Mouse (Mus musculus) lung, embryonic 15.5 days (tissue): ENCODE measurements around the gene Crk. TPM values are rescaled to one million over a fixed set of nuclear protein-coding genes. Genes with fewer than 3 reads are reported as not detected.

ENCODE experiments used
- ATAC-seq: fragments of 200-750 bp; cut with Nextera tagmentation; 2 replicates; pipeline ENCODE4 v1.8.0; 2017; ENCODE audit warnings: moderate number of reproducible peaks, borderline replicate concordance; ENCODE audit not compliant: low FRiP score, low TSS enrichment; ENCODE audit errors: extremely low read depth
- H3K27ac ChIP-seq: fragments of 300-500 bp; sonication (generic); 2 replicates; pipeline ENCODE4 v1.5.1; 2015; ENCODE audit warnings: moderate library complexity, mild to moderate bottlenecking, inconsistent platforms
- H3K27me3 ChIP-seq: fragments of 300-500 bp; sonication (generic); 2 replicates; pipeline ENCODE4 v1.6.1; 2015; ENCODE audit warnings: inconsistent platforms
- H3K36me3 ChIP-seq: fragments of 300-500 bp; sonication (generic); 2 replicates; pipeline ENCODE4 v1.6.1; 2015; ENCODE audit warnings: inconsistent platforms
- H3K4me1 ChIP-seq: fragments of 300-500 bp; sonication (generic); 2 replicates; pipeline ENCODE4 v1.6.1; 2015; ENCODE audit warnings: inconsistent platforms
- H3K4me2 ChIP-seq: fragments of 300-500 bp; sonication (generic); 2 replicates; pipeline ENCODE4 v1.6.1; 2015; ENCODE audit warnings: inconsistent platforms, mild to moderate bottlenecking, moderate library complexity
- H3K4me3 ChIP-seq: fragments of 300-500 bp; sonication (generic); 2 replicates; pipeline ENCODE4 v1.5.1; 2015; ENCODE audit warnings: mild to moderate bottlenecking, inconsistent platforms
- H3K9ac ChIP-seq: fragments of 300-500 bp; sonication (generic); 2 replicates; pipeline ENCODE4 v1.6.1; 2015; ENCODE audit warnings: inconsistent platforms
- H3K9me3 ChIP-seq: fragments of 300-500 bp; sonication (generic); 2 replicates; pipeline ENCODE4 v1.6.1; 2016; ENCODE audit warnings: inconsistent platforms
- WGBS: fragments of 180-500 bp; shearing (Covaris S2); methylation state at CpG from one replicate; pipeline ENCODE4 v1.1.7; 2015; 5-methylcytosine and 5-hydroxymethylcytosine counted together
- polyA plus RNA-seq: library from polyadenylated mRNA; unstranded; fragments of >200 nt; fragmentation: Nextera tagmentation; extraction: Ambion mirVana; gene quantifications from 2 replicates; pipeline ENCODE4 v1.2.1, GENCODE M21; 2015

Crk gene
- polyA plus RNA-seq, 1 experiment from 2014 or later, result 118 TPM

- H3K36me3 ChIP-seq, result peaks cover 21% of the 10 kb centered on the region
- H3K4me2 ChIP-seq, result peak overlapping the region; percentile 69
- no peak for ATAC-seq
- H3K4me1 ChIP-seq, result peaks cover 56% of the 10 kb centered on the region
- H3K27me3 ChIP-seq, result no peaks in the 10 kb centered on the region
- no peaks in the 10 kb centered on the region for H3K9me3 ChIP-seq
- H3K4me3 ChIP-seq, result peak overlapping the region; percentile 90; the same call in 1 of the 2 replicates
- no peak overlapping the region for H3K9ac ChIP-seq
- H3K27ac ChIP-seq, result no peak overlapping the region
- WGBS, result 67% methylated on average over 5 of the region's 5 CpGs
These were observed 56.6 kb downstream of the Crk start for GRCm38 (mm10) chr11:75735462-75736252.

GRCm38 (mm10) chr11:75736978-75737377, 57.9 kb downstream of the Crk start:
- H3K9me3 ChIP-seq, result no peaks in the 10 kb centered on the region
- no peak overlapping the region for H3K9ac ChIP-seq
- no peaks in the 10 kb centered on the region for H3K27me3 ChIP-seq
- H3K4me1 ChIP-seq, result peaks cover 58% of the 10 kb centered on the region
- no peak for ATAC-seq
- peaks cover 26% of the 10 kb centered on the region for H3K36me3 ChIP-seq
- no peak overlapping the region for H3K4me3 ChIP-seq
- H3K27ac ChIP-seq, result no peak overlapping the region
- peak overlapping the region; percentile 23; the same call in 1 of the 2 replicates for H3K4me2 ChIP-seq
- WGBS, result 44% methylated on average over 3 of the region's 3 CpGs

GRCm38 (mm10) chr11:75737806-75738476, 58.9 kb downstream of the Crk start:
- Histone ChIP-seq H3K4me1 (peaks cover 56% of the 10 kb centered on the region), H3K9ac (no peak overlapping the region), H3K36me3 (peaks cover 30% of the 10 kb centered on the region), H3K4me3 (no peak overlapping the region), H3K4me2 (no peak overlapping the region), H3K27ac (no peak overlapping the region), H3K9me3 (no peaks in the 10 kb centered on the region), H3K27me3 (no peaks in the 10 kb centered on the region)
- WGBS, result 57% methylated on average over 2 of the region's 2 CpGs
- ATAC-seq, result no peak

GRCm38 (mm10) chr11:75738477-75738821, 59.4 kb downstream of the Crk start:
- 93% methylated on average over 7 of the region's 7 CpGs for WGBS
- no peaks in the 10 kb centered on the region for H3K27me3 ChIP-seq
- H3K9me3 ChIP-seq, result no peaks in the 10 kb centered on the region
- H3K4me2 ChIP-seq, result no peak overlapping the region
- no peak overlapping the region for H3K27ac ChIP-seq
- ATAC-seq, result no peak
- no peak overlapping the region for H3K9ac ChIP-seq
- peaks cover 57% of the 10 kb centered on the region for H3K4me1 ChIP-seq
- no peak overlapping the region for H3K4me3 ChIP-seq
- H3K36me3 ChIP-seq, result peaks cover 30% of the 10 kb centered on the region

- 44% methylated on average over 3 of the region's 3 CpGs for WGBS
- Histone ChIP-seq H3K9ac (no peak overlapping the region), H3K27ac (no peak overlapping the region), H3K4me2 (no peak overlapping the region), H3K9me3 (no peaks in the 10 kb centered on the region), H3K4me1 (peaks cover 60% of the 10 kb centered on the region), H3K36me3 (peaks cover 30% of the 10 kb centered on the region), H3K27me3 (no peaks in the 10 kb centered on the region), H3K4me3 (no peak overlapping the region)
- no peak for ATAC-seq
These were observed 61.1 kb downstream of the Crk start for GRCm38 (mm10) chr11:75740204-75740603.

- H3K27me3 ChIP-seq, result no peaks in the 10 kb centered on the region
- 56% methylated on average over 3 of the region's 3 CpGs for WGBS
- H3K9me3 ChIP-seq, result no peaks in the 10 kb centered on the region
- H3K27ac ChIP-seq, result no peak overlapping the region
- H3K4me2 ChIP-seq, result no peak overlapping the region
- H3K4me3 ChIP-seq, result no peak overlapping the region
- H3K9ac ChIP-seq, result no peak overlapping the region
- no peak for ATAC-seq
- H3K36me3 ChIP-seq, result peaks cover 30% of the 10 kb centered on the region
- peaks cover 58% of the 10 kb centered on the region for H3K4me1 ChIP-seq
These were observed 62.6 kb downstream of the Crk start for GRCm38 (mm10) chr11:75741615-75742014.

- Histone ChIP-seq H3K9ac (no peak overlapping the region), H3K9me3 (no peaks in the 10 kb centered on the region), H3K27me3 (no peaks in the 10 kb centered on the region), H3K27ac (no peak overlapping the region), H3K4me3 (no peak overlapping the region), H3K4me2 (no peak overlapping the region), H3K4me1 (peaks cover 54% of the 10 kb centered on the region), H3K36me3 (peaks cover 21% of the 10 kb centered on the region; the same call in 1 of the 2 replicates)
- no peak for ATAC-seq
- 83% methylated on average over 3 of the region's 3 CpGs for WGBS
These were observed 65.7 kb downstream of the Crk start for GRCm38 (mm10) chr11:75744761-75745160.

GRCm38 (mm10) chr11:75750537-75750936, 71.5 kb downstream of the Crk start:
- H3K27me3 ChIP-seq, result no peaks in the 10 kb centered on the region
- 74% methylated on average over 1 of the region's 1 CpGs for WGBS
- H3K4me3 ChIP-seq, result no peak overlapping the region
- no peak for ATAC-seq
- H3K4me2 ChIP-seq, result no peak overlapping the region
- peaks cover 16% of the 10 kb centered on the region for H3K4me1 ChIP-seq
- H3K9me3 ChIP-seq, result no peaks in the 10 kb centered on the region
- peaks cover 25% of the 10 kb centered on the region for H3K36me3 ChIP-seq
- H3K9ac ChIP-seq, result no peak overlapping the region
- H3K27ac ChIP-seq, result no peak overlapping the region

GRCm38 (mm10) chr11:75751082-75751481, 72.0 kb downstream of the Crk start:
- H3K4me2 ChIP-seq, result no peak overlapping the region
- ATAC-seq, result no peak
- 65% methylated on average over 4 of the region's 4 CpGs for WGBS
- H3K27ac ChIP-seq, result no peak overlapping the region
- H3K4me1 ChIP-seq, result peaks cover 13% of the 10 kb centered on the region
- H3K36me3 ChIP-seq, result peaks cover 30% of the 10 kb centered on the region
- H3K9me3 ChIP-seq, result no peaks in the 10 kb centered on the region
- H3K4me3 ChIP-seq, result no peak overlapping the region
- no peak overlapping the region for H3K9ac ChIP-seq
- H3K27me3 ChIP-seq, result no peaks in the 10 kb centered on the region

Other genes with a start within 250 kb of the Crk start
- 0.89 and 4.3 TPM in 2 replicates for gene Serpinf2, start 239.7 kb upstream of the Crk start, polyA plus RNA-seq
- gene Wdr81, start 224.5 kb upstream of the Crk start, polyA plus RNA-seq, result 4.5 and 4.8 TPM in 2 replicates
- gene Tlcd2, start 217.5 kb upstream of the Crk start, polyA plus RNA-seq, result 15.9 and 18.0 TPM in 2 replicates
- gene Prpf8, start 192.4 kb upstream of the Crk start, polyA plus RNA-seq, result 56.9 and 57.3 TPM in 2 replicates
- 0.66 and 0.83 TPM in 2 replicates for gene Rilp, start 169.2 kb upstream of the Crk start, polyA plus RNA-seq
- gene Scarf1, start 165.7 kb upstream of the Crk start, polyA plus RNA-seq, result 16.2 and 16.3 TPM in 2 replicates
- gene Slc43a2, start 147.6 kb upstream of the Crk start, polyA plus RNA-seq, result 5.6 and 6.9 TPM in 2 replicates
- gene Pitpna, start 91.2 kb upstream of the Crk start, polyA plus RNA-seq, result 73.4 and 76.8 TPM in 2 replicates
- gene Inpp5k, start 48.3 kb upstream of the Crk start, polyA plus RNA-seq, result 26.0 TPM in 2 replicates
- gene Myo1c, start 28.8 kb upstream of the Crk start, polyA plus RNA-seq, result 71.2 and 78.8 TPM in 2 replicates
- gene Ywhae, start 53.6 kb downstream of the Crk start, polyA plus RNA-seq, result 953 and 961 TPM in 2 replicates
- 0.74 and 0.79 TPM in 2 replicates for gene Doc2b, start 116.8 kb downstream of the Crk start, polyA plus RNA-seq